Mouse (Mus musculus) bone marrow macrophage, adult 2 months (primary cell): ENCODE measurements around the gene Creb5. TPM values are rescaled to one million over a fixed set of nuclear protein-coding genes. Genes with fewer than 3 reads are reported as not detected.
A peak's percentile ranks its signal among the peaks of the same experiment; 100 is the strongest.
"Not testable (repeated sequence)": the region's sequence is repeated elsewhere in the genome, so short reads cannot be mapped to it uniquely, and the experiment has no call there.

Experiments
- H3K27ac ChIP-seq: 2 replicates; pipeline ENCODE4 v1.5.1; 2012; ENCODE audit warnings: low read depth, low read length; ENCODE audit not compliant: insufficient read depth
- H3K4me1 ChIP-seq: 2 replicates; pipeline ENCODE4 v1.6.1; 2012; ENCODE audit warnings: low read length; ENCODE audit not compliant: control insufficient read depth, insufficient read depth
- H3K4me3 ChIP-seq: 2 replicates; pipeline ENCODE4 v1.5.1; 2012; ENCODE audit warnings: mild to moderate bottlenecking, low read length, moderate library complexity; ENCODE audit not compliant: insufficient read depth
- CTCF ChIP-seq: IDR thresholded peaks from 2 replicates; pipeline ENCODE4 v1.5.1; 2012; ENCODE audit warnings: low read depth, mild to moderate bottlenecking, low read length, moderate library complexity
- POLR2A ChIP-seq: IDR thresholded peaks from 2 replicates; pipeline ENCODE4 v1.6.1; 2012; ENCODE audit warnings: mild to moderate bottlenecking, low read depth, low read length, borderline replicate concordance
- polyA plus RNA-seq: library from polyadenylated mRNA; stranded (reverse); fragments of >200 nt; gene quantifications from 2 replicates; pipeline ENCODE4 v1.2.4, GENCODE M21; 2012; ENCODE audit not compliant: missing spikeins, insufficient read depth, insufficient read length

The Creb5 gene
- polyA plus RNA-seq, 1 experiment, result 26.2 TPM

DNA sequence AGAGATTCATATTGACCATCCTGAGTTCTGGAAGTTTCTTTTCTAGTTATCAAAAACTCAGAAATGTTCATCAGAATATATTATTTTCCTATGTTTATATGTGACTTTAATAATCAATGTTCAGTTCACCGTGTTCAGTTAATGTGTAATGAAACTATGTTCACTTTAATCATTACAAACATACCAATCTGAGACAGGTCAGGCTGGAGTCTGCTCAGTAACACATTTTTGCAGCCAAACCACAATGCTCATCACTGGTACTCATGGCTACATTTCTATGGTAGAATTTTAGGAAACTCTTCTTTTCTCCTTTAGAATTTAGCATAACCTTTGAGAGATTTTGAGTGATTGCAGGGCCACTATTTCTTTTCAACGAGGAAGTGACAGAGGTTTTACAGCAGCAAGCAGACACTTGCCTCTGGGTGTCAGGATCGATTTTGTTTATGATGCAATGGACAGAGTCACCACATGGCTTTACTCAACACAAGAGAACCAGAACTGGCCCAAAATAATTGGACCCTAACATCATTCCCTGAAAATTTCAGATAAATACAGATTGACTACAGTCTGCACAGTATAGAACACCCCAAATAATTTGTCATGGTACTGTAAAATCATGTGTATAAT is 87.4 kb downstream of the Creb5 start:
- Histone ChIP-seq H3K27ac (no peak overlapping the region), H3K4me3 (no peak overlapping the region), H3K4me1 (peaks cover 31% of the 10 kb centered on the region)
- TF ChIP-seq CTCF (no peak), POLR2A (no peak)

DNA sequence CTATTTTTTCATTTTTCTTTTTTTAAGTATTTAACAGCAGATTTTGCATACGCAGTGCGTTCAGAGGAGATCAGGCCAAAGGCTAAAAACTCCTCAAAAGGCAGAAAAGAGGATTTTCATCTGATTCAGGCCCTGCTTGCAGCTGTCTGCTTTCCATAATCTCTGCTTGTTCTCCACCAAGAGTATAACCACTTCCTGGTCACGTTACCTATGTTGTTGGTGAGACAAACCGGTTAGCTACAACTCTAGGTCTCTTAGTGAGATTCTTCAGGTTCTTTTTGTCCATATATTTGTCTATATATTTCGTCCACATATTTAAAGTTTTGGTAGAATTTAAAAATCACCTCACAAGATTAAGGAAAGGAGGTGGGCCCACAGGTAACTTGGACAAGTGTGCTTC is 102.2 kb downstream of the Creb5 start:
- no peak overlapping the region for H3K27ac ChIP-seq
- peaks cover 14% of the 10 kb centered on the region for H3K4me1 ChIP-seq
- H3K4me3 ChIP-seq, result no peak overlapping the region
- no peak for TF ChIP-seq POLR2A
- no peak for TF ChIP-seq CTCF

DNA sequence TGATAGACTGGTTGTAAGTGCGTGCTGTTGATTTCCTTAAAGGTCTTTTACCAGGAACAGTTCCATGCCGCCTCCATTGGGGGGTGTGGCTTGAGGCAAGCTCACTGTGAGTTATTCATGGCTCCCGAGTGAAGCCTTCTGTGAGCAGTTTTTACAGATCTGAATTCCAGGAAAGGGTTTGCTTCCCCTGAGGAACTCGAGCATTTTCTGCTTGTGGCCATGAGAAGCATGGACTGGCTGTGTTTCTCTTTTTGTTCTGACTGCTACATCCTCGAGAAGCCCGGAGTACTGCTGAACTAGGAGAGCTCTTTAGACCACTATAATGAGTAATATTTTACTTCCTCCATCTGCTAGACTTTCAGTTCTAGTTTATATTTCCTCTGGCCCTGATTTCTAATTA is 103.3 kb downstream of the Creb5 start:
- Histone ChIP-seq H3K4me1 (peaks cover 14% of the 10 kb centered on the region), H3K27ac (peak overlapping the region; percentile 76), H3K4me3 (peak overlapping the region; percentile 48)
- TF ChIP-seq POLR2A (no peak), CTCF (no peak)

DNA sequence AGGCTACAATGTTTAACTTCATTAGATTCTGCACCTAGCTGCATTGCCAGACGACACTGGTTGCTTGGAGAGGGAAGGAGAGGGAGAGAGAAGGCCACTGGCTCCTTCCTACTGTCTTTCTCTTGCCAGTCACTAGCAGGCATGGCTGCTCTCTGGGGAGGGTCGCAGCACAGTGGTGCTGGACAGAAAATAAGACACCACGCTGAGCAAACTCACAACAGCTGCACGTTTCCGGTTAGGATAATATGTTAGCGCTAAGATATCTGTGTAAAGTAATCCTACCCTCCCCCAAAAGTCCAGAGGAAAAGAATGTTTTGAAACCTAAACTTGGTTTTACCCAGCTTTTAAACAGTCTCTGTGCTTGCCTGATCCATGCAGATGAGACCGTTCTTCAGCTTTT is 107.0 kb downstream of the Creb5 start:
- Histone ChIP-seq H3K4me1 (peaks cover 12% of the 10 kb centered on the region), H3K4me3 (no peak overlapping the region), H3K27ac (no peak overlapping the region)
- TF ChIP-seq CTCF (no peak), POLR2A (no peak)

DNA sequence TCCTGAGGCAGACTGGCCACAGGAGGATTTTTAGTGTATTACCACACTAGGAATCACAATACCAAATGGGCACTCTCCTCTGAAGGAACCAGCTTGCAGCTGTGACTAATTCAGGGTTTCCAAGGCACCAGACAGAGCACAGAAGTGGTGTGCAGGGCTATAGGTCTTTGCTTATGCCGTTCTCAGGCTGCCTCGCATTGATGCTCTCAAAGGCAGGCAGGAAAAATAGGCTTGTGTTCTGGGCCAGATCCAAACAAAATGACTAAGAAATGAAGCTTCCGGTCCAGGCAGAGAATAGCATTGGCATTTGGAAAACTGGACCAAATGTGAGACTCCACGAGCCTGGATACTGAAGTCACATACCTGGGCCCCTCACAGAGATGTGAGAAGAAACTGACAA is 108.1 kb downstream of the Creb5 start:
- Histone ChIP-seq H3K4me3 (no peak overlapping the region), H3K27ac (no peak overlapping the region), H3K4me1 (peaks cover 6% of the 10 kb centered on the region)
- TF ChIP-seq CTCF (no peak), POLR2A (no peak)

DNA sequence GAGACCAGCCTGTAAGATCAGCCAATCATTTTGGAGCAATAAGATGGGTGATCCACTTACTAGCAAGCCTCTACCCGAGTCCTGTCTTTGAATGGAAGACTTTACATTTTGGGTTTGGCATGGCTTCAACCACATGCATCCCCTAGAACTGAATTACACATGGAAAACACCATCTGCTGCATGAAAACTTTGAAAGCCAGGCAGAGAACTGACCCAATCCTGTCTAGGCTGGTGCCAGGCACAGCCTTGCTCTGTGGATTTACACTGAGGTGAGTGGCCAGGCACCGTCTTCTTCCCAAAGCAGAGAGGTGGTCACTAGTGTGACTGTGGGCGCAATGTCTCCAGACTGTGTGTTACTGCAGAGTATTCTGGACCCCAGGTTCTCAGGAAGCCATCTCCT is 109.4 kb downstream of the Creb5 start:
- 0 out of 2 replicates have a peak, but pooled peaks cover 2% of the 10 kb centered on the region for H3K4me1 ChIP-seq
- TF ChIP-seq CTCF (no peak), POLR2A (no peak)
- no peak overlapping the region for H3K27ac ChIP-seq
- no peak overlapping the region for H3K4me3 ChIP-seq

DNA sequence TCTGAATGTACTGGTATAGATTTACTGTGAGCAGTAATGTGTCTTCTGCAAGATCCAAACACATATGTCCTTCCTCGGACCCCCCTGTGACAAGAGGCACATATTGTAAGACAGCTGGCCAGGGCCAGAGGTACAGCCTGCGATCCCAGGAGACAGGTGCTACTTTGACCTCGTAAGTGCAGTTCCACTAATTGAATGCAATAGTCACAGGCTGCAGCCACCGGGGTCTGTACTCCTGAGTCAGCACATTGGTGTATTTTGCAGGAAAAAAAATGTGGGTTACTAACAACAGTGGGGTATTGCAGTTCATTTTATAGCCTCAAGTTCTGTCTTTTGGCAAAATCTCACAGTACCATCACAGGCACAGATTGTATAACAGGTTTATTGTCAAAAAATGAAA is 110.7 kb downstream of the Creb5 start:
- Histone ChIP-seq H3K4me3 (no peak overlapping the region), H3K4me1 (0 out of 2 replicates have a peak, but pooled peaks cover 2% of the 10 kb centered on the region), H3K27ac (no peak overlapping the region)
- no peak for TF ChIP-seq CTCF
- TF ChIP-seq POLR2A, result no peak

DNA sequence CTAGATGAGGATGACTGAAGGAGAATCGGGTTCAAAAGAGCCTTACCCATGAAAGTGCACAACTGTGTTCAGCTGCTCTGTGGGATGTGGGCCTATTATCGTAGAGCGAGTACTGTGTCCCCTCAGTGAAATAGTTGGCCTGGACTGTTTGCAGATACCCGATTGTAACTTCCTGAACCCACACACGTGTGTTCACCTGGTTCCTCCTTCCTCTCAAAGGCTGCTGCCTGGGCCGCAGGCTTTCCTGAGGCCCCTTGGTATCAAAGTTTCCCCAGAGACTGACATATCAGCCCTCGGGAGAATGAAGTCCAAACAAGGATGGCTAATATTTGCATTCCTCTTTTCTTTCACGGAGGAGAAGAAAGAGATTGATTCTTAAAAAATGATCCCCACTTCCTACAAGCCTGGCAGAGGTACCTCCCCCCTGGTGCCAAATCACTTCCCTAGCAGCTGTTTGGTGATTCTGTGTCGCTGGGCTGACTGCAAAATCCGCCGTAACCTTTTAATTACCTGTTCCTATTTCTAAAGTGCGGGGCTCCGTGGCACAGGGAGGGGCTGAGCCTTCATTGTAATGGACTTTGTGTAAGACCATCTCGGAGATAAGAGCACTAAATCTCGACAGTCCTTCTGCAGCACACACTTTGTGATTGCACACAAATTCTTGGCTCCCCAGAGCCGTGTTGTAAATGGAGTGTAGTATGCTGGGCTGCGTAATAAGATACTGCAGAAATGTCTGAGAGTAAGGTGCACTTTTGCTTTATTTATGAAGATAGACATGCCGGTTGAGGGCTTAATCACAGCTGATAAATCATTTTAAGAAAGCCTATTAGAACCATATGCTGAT is 111.4 kb downstream of the Creb5 start:
- no peak overlapping the region for H3K4me3 ChIP-seq
- H3K27ac ChIP-seq, result no peak overlapping the region
- TF ChIP-seq CTCF, result no peak
- no peak for TF ChIP-seq POLR2A
- H3K4me1 ChIP-seq, result 0 out of 2 replicates have a peak, but pooled peaks cover 2% of the 10 kb centered on the region

DNA sequence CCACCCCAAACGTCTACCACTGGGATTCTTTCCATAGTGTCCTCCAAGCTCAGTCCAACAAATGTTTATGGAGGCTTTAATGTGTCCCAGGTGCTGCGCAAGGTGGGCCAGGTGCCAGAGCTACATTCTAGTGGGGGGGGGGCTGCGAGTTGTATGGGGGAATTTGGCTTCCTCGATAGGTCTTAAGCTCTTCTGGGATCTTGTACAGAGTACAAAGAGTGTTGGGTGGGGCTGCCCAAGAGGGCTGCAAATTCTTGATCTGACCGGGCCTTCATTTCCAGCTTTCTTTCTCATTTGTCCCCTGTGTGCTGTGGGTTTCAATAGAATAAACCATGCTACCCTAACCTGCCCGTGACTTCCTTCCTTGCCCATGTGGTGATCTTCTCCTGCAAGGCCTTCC is 114.3 kb downstream of the Creb5 start:
- TF ChIP-seq POLR2A (no peak), CTCF (no peak)
- H3K4me3 ChIP-seq, result no peak overlapping the region

DNA sequence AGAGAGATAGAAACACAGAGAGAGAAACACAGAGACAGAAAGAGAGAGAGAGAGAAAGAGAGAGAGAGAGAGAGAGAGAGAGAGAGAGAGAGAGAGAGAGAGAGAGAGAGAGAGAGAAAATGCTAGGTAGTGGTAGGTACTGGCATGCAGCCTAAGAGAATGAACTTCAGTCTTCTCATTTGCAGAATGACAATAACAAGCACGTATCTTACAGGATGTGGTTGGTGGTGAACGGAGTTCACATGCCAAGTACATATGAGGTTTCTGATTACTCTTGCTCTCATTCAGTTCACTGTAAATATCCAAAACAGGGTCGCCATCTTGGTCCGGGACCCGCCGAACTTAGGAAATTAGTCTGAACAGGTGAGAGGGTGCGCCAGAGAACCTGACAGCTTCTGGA is 115.5 kb downstream of the Creb5 start:
- not testable (repeated sequence) for H3K27ac ChIP-seq, H3K4me1 ChIP-seq, H3K4me3 ChIP-seq

More for the DNA sequence above, 114.3 kb downstream of the Creb5 start:
- 0 out of 2 replicates have a peak, but pooled peaks cover 2% of the 10 kb centered on the region for H3K4me1 ChIP-seq
- H3K27ac ChIP-seq, result no peak overlapping the region
